Mouse (Mus musculus) leukemia stem cell, adult 10-12 weeks (primary cell): Measurements from ENCODE around the gene Spcs2. TPM values are rescaled to one million over a fixed set of nuclear protein-coding genes. Genes with fewer than 3 reads are reported as not detected.

Experiments used
- polyA plus RNA-seq: library from polyadenylated mRNA; stranded (reverse); fragments of >175 nt; gene quantifications from 2 replicates; pipeline ENCODE4 v1.2.3, GENCODE M21; 2012; ENCODE audit warnings: low replicate concordance

Gene Spcs2
- polyA plus RNA-seq: 38.1 and 49.3 TPM in 2 replicates

DNA sequence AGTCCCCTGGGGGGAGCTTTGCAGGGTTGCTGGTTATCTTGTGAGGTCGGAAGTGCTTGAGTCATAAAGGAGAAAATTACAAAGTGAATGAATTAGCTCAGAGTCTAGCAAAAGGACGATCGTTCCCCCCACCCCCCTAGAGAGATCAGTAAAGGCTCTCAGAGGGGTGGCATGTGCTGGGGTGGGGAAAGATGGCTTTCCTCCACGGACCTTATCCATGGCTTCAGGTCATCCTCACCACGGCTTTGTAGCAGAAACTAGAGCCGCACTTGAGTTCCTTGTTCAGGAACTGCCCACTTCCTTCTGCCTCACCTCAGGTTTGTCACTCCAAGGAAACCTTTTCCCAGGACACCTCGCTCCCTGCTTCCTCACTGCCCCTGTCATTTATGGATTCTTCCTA is at the start of gene Spcs2:
Gene Spcs2 (minus strand): TSS at position 101 of the 400 bp plus-strand sequence.

GRCm38 (mm10) chr7:99858813-99859585 is 4.3 kb downstream of the Spcs2 start, which contains the start of gene Xrra1:
Xrra1 (plus strand) TSS chr7:99859116.

DNA sequence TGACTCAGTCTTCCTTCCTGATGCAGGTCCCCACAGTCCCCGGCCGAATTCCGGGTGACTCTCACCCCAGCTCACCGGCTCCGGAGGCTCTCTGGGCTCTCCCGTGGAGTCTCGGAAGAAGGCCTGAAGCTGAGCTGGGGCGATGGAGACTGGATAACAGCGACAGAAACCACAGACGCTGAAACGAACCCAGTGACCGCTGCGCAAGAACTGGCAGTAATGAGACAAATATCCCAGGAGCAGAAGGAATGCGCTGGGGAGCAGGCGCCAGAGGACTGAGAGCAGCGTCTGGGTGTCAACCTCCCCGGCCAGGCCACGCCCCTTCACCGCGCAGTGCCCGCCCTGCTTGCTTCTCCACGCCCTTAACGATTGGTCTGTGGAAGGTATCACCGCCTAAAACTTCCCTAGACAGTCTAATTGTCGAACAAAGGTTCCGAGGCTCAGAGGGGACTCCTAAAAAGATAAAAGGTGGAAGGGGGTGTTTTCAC is 35.1 kb downstream of the Spcs2 start, which contains the start of gene Neu3:
Gene Neu3 (minus strand): TSS at position 335 of the 488 bp plus-strand sequence.

Other genes starting within 250 kb of the Spcs2 start
- 3.3 and 3.7 TPM in 2 replicates for gene Tpbgl, start 236.4 kb downstream of the Spcs2 start, polyA plus RNA-seq
- gene Slco2b1, start 152.1 kb downstream of the Spcs2 start, polyA plus RNA-seq: 2.7 and 10.0 TPM in 2 replicates
- not detected in 2 replicates for gene Olfr520, start 133.2 kb downstream of the Spcs2 start, polyA plus RNA-seq
- gene Olfr521, start 100.0 kb downstream of the Spcs2 start, polyA plus RNA-seq: not detected in 2 replicates
- 3.1 and 10.3 TPM in 2 replicates for gene Neu3, start 35.0 kb downstream of the Spcs2 start, polyA plus RNA-seq
- gene Xrra1, start 4.3 kb downstream of the Spcs2 start, polyA plus RNA-seq: 0.06 TPM in 1 of 2 replicates, not detected in the other
- 1.6 and 2.2 TPM in 2 replicates for gene Rnf169, start 117.0 kb upstream of the Spcs2 start, polyA plus RNA-seq
- not detected in 2 replicates for gene Chrdl2, start 142.7 kb upstream of the Spcs2 start, polyA plus RNA-seq